Mouse (Mus musculus): ENCODE results near the gene D5Ertd579e. TPM values are rescaled to one million over a fixed set of nuclear protein-coding genes. Genes with fewer than 3 reads are reported as not detected.

D5Ertd579e gene
- total and polyA plus RNA-seq, 2 experiments = 12.7 to 31.5 TPM

DNA sequence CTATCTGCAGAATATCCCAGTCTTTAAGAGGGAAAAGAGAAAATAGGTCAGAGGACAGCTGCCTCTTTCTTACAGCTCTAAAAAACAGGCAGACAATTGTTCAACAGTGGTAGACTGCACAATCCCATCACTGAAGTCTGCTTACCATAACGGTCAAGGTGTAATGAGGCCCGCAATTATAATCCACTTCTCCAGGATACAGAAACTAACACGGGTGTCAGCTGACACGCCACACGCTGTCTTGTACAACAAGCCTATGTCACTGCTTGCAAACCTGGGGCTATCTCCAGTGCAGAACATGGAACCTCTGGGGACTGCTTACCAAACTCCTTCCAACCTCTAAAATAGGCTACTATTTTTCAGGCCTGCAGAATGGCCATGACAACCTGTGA lies 74.8 kb downstream of the D5Ertd579e start:
- H3K79me2 ChIP-seq (ENCODE audit: control insufficient read depth, insufficient read depth, low read length) = peaks cover 5% of the 10 kb centered on the region; the same call in 1 of the 2 replicates
- H3K27ac ChIP-seq (replicated peaks; ENCODE audit: insufficient read depth, low read depth, low read length) = peak overlapping the region; percentile 34
- no peaks in the 10 kb centered on the region for H3K27me3 ChIP-seq (ENCODE audit: control insufficient read depth, insufficient read depth, low read length)
- H3K36me3 ChIP-seq (ENCODE audit: control insufficient read depth, insufficient read depth, low read length) = peaks cover 24% of the 10 kb centered on the region
- no peak overlapping the region for H3K4me3 ChIP-seq (ENCODE audit: insufficient read depth, low read depth, low read length)
- DNase-seq (ENCODE audit: extremely low read depth, low read depth, low spot score) = no peak
- 72% methylated on average over 5 of the region's 5 CpGs for WGBS
- peaks cover 10% of the 10 kb centered on the region for H3K4me1 ChIP-seq (ENCODE audit: control insufficient read depth, insufficient read depth, low read length)
- no peak for TF ChIP-seq POLR2A (IDR thresholded peaks at IDR 0.05; ENCODE audit: extremely low read depth, insufficient read depth, low read length)
- H3K9ac ChIP-seq (ENCODE audit: low read depth, low read length) = no peak overlapping the region

DNA sequence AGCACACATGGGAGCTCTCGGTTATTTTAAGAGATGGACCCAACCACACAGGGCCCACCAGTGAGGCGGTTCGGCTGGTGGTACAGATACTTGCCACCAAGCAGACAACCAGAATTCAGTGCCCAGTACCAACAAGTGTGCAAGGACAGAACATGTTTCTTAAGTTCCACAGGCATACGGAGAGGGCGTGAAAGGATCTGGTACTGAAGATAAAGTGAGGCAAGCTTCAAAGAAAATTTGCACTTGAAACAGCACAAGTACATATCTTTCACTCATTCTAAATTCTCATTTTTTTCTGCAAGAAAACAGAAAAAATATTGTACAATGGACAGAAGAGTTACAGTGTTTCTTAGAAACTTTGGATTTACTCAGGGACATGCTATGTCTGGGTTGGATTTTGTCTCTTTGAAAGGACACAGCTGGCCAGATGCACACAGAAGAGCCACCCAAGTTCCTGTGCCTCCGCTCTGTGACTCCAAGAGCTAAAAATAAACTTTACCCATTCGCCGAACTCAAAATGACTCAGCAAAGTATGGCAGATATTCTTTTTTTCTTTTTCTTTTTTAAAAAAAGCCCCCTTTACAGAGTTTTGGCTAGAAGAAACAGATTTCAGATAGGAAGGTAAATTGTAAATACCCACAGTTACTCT lies 75.3 kb downstream of the D5Ertd579e start:
- H3K79me2 ChIP-seq (ENCODE audit: control insufficient read depth, insufficient read depth, low read length) = peaks cover 2% of the 10 kb centered on the region; the same call in 1 of the 2 replicates
- 60% methylated on average over 8 of the region's 8 CpGs for WGBS
- no peaks in the 10 kb centered on the region for H3K27me3 ChIP-seq (ENCODE audit: control insufficient read depth, insufficient read depth, low read length)
- H3K9ac ChIP-seq (ENCODE audit: low read depth, low read length) = no peak overlapping the region
- no peak overlapping the region for H3K4me3 ChIP-seq (ENCODE audit: insufficient read depth, low read depth, low read length)
- TF ChIP-seq POLR2A (IDR thresholded peaks at IDR 0.05; ENCODE audit: extremely low read depth, insufficient read depth, low read length) = no peak
- no peak for TF ChIP-seq CTCF (IDR thresholded peaks at IDR 0.05; ENCODE audit: low read depth, low read length)
- peaks cover 29% of the 10 kb centered on the region for H3K36me3 ChIP-seq (ENCODE audit: control insufficient read depth, insufficient read depth, low read length)
- DNase-seq (ENCODE audit: extremely low read depth, low read depth, low spot score) = peak; percentile 46
- H3K4me1 ChIP-seq (ENCODE audit: control insufficient read depth, insufficient read depth, low read length) = peaks cover 10% of the 10 kb centered on the region
- no peak overlapping the region; the same call in 1 of the 2 replicates for H3K27ac ChIP-seq (replicated peaks; ENCODE audit: insufficient read depth, low read depth, low read length)

DNA sequence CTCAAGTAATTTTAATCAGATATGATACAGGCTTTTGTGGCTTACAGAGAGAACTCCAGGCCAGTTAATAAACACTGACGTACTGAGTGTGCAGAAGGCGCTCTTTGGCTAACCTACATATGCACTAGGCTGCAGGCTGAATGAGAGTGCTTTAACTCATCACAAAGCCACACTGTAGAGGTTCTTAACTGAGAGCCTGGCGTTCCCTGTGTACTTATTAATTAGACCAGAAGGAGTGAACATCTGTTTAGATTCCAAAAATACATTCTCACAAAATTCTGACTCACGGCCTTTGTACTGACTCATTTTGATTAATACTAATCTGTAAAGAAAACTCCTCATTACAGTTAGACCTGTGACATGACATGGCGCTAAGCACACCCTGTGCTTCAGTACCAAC lies 76.9 kb downstream of the D5Ertd579e start:
- TF ChIP-seq POLR2A (IDR thresholded peaks at IDR 0.05; ENCODE audit: extremely low read depth, insufficient read depth, low read length) (no peak), CTCF (IDR thresholded peaks at IDR 0.05; ENCODE audit: low read depth, low read length) (no peak)
- Histone ChIP-seq H3K4me1 (ENCODE audit: control insufficient read depth, insufficient read depth, low read length) (peaks cover 10% of the 10 kb centered on the region), H3K27me3 (ENCODE audit: control insufficient read depth, insufficient read depth, low read length) (no peaks in the 10 kb centered on the region), H3K27ac (replicated peaks; ENCODE audit: insufficient read depth, low read depth, low read length) (no peak overlapping the region), H3K9ac (ENCODE audit: low read depth, low read length) (no peak overlapping the region), H3K79me2 (ENCODE audit: control insufficient read depth, insufficient read depth, low read length) (peaks cover 2% of the 10 kb centered on the region; the same call in 1 of the 2 replicates), H3K36me3 (ENCODE audit: control insufficient read depth, insufficient read depth, low read length) (peaks cover 45% of the 10 kb centered on the region), H3K4me3 (ENCODE audit: insufficient read depth, low read depth, low read length) (no peak overlapping the region)
- 93% methylated on average over 5 of the region's 5 CpGs for WGBS
- DNase-seq (ENCODE audit: extremely low read depth, low read depth, low spot score) = no peak

DNA sequence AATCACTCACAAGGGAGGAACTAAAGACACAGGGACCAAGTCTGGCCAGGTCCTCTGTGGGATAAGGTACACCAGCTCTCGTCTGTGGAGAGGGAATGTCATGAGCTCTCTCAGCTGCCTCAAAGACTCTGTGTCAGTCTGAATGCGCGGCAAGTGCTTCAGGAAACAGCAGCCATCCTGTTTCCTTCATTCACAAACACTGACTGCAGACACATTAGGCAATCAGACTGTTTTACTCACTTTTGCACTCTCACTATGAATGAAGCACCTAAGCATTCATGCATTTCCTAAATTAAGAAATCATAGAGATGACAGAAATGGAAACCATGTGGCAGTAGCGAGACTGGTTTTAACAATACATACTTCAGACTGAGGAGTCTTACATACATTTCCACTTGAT lies 77.5 kb downstream of the D5Ertd579e start:
- peaks cover 50% of the 10 kb centered on the region for H3K36me3 ChIP-seq (ENCODE audit: control insufficient read depth, insufficient read depth, low read length)
- H3K9ac ChIP-seq (ENCODE audit: low read depth, low read length) = no peak overlapping the region
- no peak for TF ChIP-seq CTCF (IDR thresholded peaks at IDR 0.05; ENCODE audit: low read depth, low read length)
- no peak for TF ChIP-seq POLR2A (IDR thresholded peaks at IDR 0.05; ENCODE audit: extremely low read depth, insufficient read depth, low read length)
- DNase-seq (ENCODE audit: extremely low read depth, low read depth, low spot score) = no peak
- 0 out of 2 replicates have a peak, but pooled peaks cover 2% of the 10 kb centered on the region for H3K79me2 ChIP-seq (ENCODE audit: control insufficient read depth, insufficient read depth, low read length)
- whole genome bisulfite sequencing = 84% methylated on average over 4 of the region's 4 CpGs
- H3K27me3 ChIP-seq (ENCODE audit: control insufficient read depth, insufficient read depth, low read length) = no peaks in the 10 kb centered on the region
- no peak overlapping the region for H3K4me3 ChIP-seq (ENCODE audit: insufficient read depth, low read depth, low read length)
- H3K27ac ChIP-seq (replicated peaks; ENCODE audit: insufficient read depth, low read depth, low read length) = no peak overlapping the region
- peaks cover 10% of the 10 kb centered on the region for H3K4me1 ChIP-seq (ENCODE audit: control insufficient read depth, insufficient read depth, low read length)

- no peak for TF ChIP-seq CTCF (IDR thresholded peaks at IDR 0.05; ENCODE audit: low read depth, low read length)
- TF ChIP-seq POLR2A (IDR thresholded peaks at IDR 0.05; ENCODE audit: extremely low read depth, insufficient read depth, low read length) = no peak
- Histone ChIP-seq H3K9ac (ENCODE audit: low read depth, low read length) (no peak overlapping the region), H3K4me3 (ENCODE audit: insufficient read depth, low read depth, low read length) (no peak overlapping the region), H3K27ac (replicated peaks; ENCODE audit: insufficient read depth, low read depth, low read length) (no peak overlapping the region), H3K27me3 (ENCODE audit: control insufficient read depth, insufficient read depth, low read length) (no peaks in the 10 kb centered on the region), H3K36me3 (ENCODE audit: control insufficient read depth, insufficient read depth, low read length) (peaks cover 81% of the 10 kb centered on the region), H3K79me2 (ENCODE audit: control insufficient read depth, insufficient read depth, low read length) (no peaks in the 10 kb centered on the region), H3K4me1 (ENCODE audit: control insufficient read depth, insufficient read depth, low read length) (no peaks in the 10 kb centered on the region)
- WGBS = 94% methylated on average over 4 of the region's 4 CpGs
- no peak for DNase-seq (ENCODE audit: extremely low read depth, low read depth, low spot score)
Observed at GRCm38 (mm10) chr5:36614124-36614523, 81.7 kb downstream of the D5Ertd579e start.

GRCm38 (mm10) chr5:36608939-36609499 lies 86.8 kb downstream of the D5Ertd579e start:
- no peak for DNase-seq (ENCODE audit: extremely low read depth, low read depth, low spot score)
- Histone ChIP-seq H3K27ac (replicated peaks; ENCODE audit: insufficient read depth, low read depth, low read length) (no peak overlapping the region), H3K79me2 (ENCODE audit: control insufficient read depth, insufficient read depth, low read length) (no peaks in the 10 kb centered on the region), H3K4me1 (ENCODE audit: control insufficient read depth, insufficient read depth, low read length) (no peaks in the 10 kb centered on the region), H3K27me3 (ENCODE audit: control insufficient read depth, insufficient read depth, low read length) (no peaks in the 10 kb centered on the region), H3K9ac (ENCODE audit: low read depth, low read length) (no peak overlapping the region), H3K36me3 (ENCODE audit: control insufficient read depth, insufficient read depth, low read length) (peaks cover 66% of the 10 kb centered on the region), H3K4me3 (ENCODE audit: insufficient read depth, low read depth, low read length) (no peak overlapping the region)
- TF ChIP-seq CTCF (IDR thresholded peaks at IDR 0.05; ENCODE audit: low read depth, low read length) = no peak
- TF ChIP-seq POLR2A (IDR thresholded peaks at IDR 0.05; ENCODE audit: extremely low read depth, insufficient read depth, low read length) = no peak
- 95% methylated on average over 2 of the region's 2 CpGs for WGBS
